Mouse (Mus musculus): ENCODE data around the gene Ndufs7. TPM values are rescaled to one million over a fixed set of nuclear protein-coding genes. Genes with fewer than 3 reads are reported as not detected.
A peak's percentile ranks its signal among the peaks of the same experiment; 100 is the strongest.

Gene Ndufs7
- polyA plus RNA-seq, 1 experiment = 314 TPM

GRCm38 (mm10) chr10:80227166-80227539 lies 21.8 kb upstream of the Ndufs7 start:
- Histone ChIP-seq H3K36me3 (ENCODE audit: control insufficient read depth, insufficient read depth, low read length) (peaks cover 21% of the 10 kb centered on the region), H3K27ac (ENCODE audit: insufficient read depth, low read length) (peak overlapping the region; percentile 72), H3K27me3 (ENCODE audit: control insufficient read depth, insufficient read depth, low read length) (no peaks in the 10 kb centered on the region), H3K4me1 (ENCODE audit: control insufficient read depth, insufficient read depth, insufficient read length) (no peaks in the 10 kb centered on the region; the same call in 1 of the 2 replicates), H3K4me3 (ENCODE audit: extremely low read depth, insufficient read depth, insufficient read length) (peak overlapping the region; percentile 77)
- no peak for DNase-seq (ENCODE audit: low read depth in 1 of 2, low spot score in 2 of 2)
- TF ChIP-seq POLR2A (IDR thresholded peaks at IDR 0.05; ENCODE audit: low read depth, low read length) = no peak
- no peak for TF ChIP-seq CTCF (IDR thresholded peaks at IDR 0.05; ENCODE audit: extremely low read depth, insufficient read depth, insufficient read length, insufficient replicate concordance)
- 5% methylated on average over 10 of the region's 10 CpGs for WGBS

DNA sequence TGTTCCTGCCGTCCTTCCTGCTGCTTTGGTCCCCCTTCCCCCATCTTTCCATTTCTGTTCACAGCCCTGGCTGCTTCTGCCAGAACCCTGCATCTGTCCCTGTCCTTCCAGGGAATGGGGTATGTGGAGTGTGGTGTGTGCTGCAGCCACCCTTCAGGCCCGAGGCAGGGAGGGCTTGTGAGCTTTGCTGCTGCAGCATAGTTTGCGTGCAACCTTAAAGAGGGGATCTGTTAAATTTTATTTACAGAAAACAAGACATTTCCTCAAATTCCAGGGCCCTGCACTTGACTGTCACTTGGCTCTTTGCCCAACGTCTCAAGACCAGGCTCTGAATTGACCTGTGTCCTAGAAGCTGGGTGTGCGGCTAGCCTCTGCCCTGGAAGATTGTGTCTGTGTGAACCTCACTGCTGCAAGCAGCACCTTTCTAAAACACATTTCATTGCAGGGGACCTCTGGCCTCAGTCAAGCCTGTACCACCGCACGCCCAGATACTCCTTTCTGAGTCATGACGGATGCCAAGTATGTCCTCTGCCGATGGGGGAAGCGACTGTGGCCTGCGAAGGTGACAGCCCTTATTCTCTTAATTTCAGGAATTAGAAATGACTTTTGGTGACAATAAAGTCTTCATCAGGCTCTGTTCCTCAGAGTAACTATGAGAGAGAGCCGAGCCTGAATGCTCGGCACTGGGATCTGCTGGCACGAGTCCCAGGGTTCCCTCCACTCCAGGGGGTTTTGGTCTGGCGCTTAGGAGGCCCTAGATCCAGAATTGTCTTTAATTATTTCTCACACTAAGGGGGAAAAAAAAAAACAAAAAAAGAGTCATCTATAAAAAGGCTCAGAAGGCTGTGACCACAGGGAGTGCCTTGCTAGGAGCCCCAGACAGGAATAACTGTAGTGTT lies 20.8 kb upstream of the Ndufs7 start:
- Histone ChIP-seq H3K4me1 (ENCODE audit: control insufficient read depth, insufficient read depth, insufficient read length) (no peaks in the 10 kb centered on the region; the same call in 1 of the 2 replicates), H3K36me3 (ENCODE audit: control insufficient read depth, insufficient read depth, low read length) (peaks cover 30% of the 10 kb centered on the region), H3K27ac (ENCODE audit: insufficient read depth, low read length) (no peak overlapping the region), H3K27me3 (ENCODE audit: control insufficient read depth, insufficient read depth, low read length) (no peaks in the 10 kb centered on the region), H3K4me3 (ENCODE audit: extremely low read depth, insufficient read depth, insufficient read length) (no peak overlapping the region)
- 87% methylated on average over 15 of the region's 15 CpGs for WGBS
- DNase-seq (ENCODE audit: low read depth in 1 of 2, low spot score in 2 of 2) = no peak
- TF ChIP-seq POLR2A (IDR thresholded peaks at IDR 0.05; ENCODE audit: low read depth, low read length) (no peak), CTCF (IDR thresholded peaks at IDR 0.05; ENCODE audit: extremely low read depth, insufficient read depth, insufficient read length, insufficient replicate concordance) (no peak)

DNA sequence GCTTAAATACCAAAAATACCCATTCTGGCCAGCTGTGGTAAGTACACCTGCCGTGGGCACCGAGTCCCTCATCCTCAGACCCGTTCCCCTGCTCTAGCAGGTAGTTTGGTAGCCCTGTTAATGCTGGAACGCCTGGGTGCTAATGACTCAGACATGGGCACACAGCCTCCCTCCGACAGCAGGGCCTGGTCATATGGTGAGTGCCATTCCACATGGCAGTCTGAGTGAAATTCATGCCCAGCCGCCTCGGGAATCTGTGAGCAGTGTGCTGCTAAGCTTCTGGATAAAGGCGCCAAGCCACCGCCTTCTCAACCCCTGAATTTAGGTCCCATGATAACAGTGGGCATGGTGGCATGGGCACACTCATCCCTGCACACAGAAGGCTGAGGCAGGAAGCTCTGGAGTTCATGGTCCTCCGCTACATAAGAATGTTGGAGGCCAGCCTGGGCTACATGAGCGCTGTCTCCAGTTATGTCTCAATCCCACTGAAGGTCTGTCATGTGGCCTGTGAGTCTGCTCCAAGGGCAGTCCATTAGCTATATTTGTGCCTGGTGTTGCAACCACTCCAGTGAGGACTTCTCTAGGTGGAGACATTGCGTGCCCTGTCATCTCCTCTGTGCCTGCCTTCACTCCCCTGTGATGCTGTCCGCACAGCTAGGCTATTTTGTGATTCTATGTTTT lies 12.6 kb upstream of the Ndufs7 start:
- no peak for TF ChIP-seq POLR2A (IDR thresholded peaks at IDR 0.05; ENCODE audit: low read depth, low read length)
- TF ChIP-seq CTCF (IDR thresholded peaks at IDR 0.05; ENCODE audit: extremely low read depth, insufficient read depth, insufficient read length, insufficient replicate concordance) = no peak
- Histone ChIP-seq H3K4me1 (ENCODE audit: control insufficient read depth, insufficient read depth, insufficient read length) (no peaks in the 10 kb centered on the region), H3K27me3 (ENCODE audit: control insufficient read depth, insufficient read depth, low read length) (no peaks in the 10 kb centered on the region), H3K4me3 (ENCODE audit: extremely low read depth, insufficient read depth, insufficient read length) (no peak overlapping the region), H3K27ac (ENCODE audit: insufficient read depth, low read length) (no peak overlapping the region), H3K36me3 (ENCODE audit: control insufficient read depth, insufficient read depth, low read length) (peaks cover 52% of the 10 kb centered on the region)
- WGBS = 94% methylated on average over 13 of the region's 13 CpGs
- no peak for DNase-seq (ENCODE audit: low read depth in 1 of 2, low spot score in 2 of 2)

DNA sequence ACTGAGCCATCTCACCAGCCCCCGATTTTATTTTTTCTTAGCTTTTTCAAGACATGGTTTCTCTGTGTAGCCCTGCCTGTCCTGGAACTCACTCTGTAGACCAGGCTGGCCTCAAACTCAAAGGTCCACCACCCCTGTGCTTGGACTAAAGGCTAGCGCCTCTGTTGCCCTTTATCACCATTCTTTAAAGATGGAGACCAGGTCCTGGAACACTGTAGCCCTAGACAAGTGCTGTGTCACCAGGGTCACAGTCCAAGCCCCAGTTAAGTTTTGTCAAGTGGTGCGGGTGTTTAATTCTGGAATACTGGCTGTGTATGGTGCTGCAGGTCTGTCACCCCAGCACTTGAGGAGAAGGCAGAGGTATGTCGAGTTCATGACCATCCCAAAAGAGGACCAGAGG lies 11.9 kb upstream of the Ndufs7 start:
- Histone ChIP-seq H3K27ac (ENCODE audit: insufficient read depth, low read length) (no peak overlapping the region), H3K4me1 (ENCODE audit: control insufficient read depth, insufficient read depth, insufficient read length) (no peaks in the 10 kb centered on the region), H3K36me3 (ENCODE audit: control insufficient read depth, insufficient read depth, low read length) (peaks cover 52% of the 10 kb centered on the region), H3K4me3 (ENCODE audit: extremely low read depth, insufficient read depth, insufficient read length) (no peak overlapping the region), H3K27me3 (ENCODE audit: control insufficient read depth, insufficient read depth, low read length) (no peaks in the 10 kb centered on the region)
- WGBS = 90% methylated on average over 4 of the region's 4 CpGs
- TF ChIP-seq CTCF (IDR thresholded peaks at IDR 0.05; ENCODE audit: extremely low read depth, insufficient read depth, insufficient read length, insufficient replicate concordance) (no peak), POLR2A (IDR thresholded peaks at IDR 0.05; ENCODE audit: low read depth, low read length) (no peak)
- no peak for DNase-seq (ENCODE audit: low read depth in 1 of 2, low spot score in 2 of 2)

DNA sequence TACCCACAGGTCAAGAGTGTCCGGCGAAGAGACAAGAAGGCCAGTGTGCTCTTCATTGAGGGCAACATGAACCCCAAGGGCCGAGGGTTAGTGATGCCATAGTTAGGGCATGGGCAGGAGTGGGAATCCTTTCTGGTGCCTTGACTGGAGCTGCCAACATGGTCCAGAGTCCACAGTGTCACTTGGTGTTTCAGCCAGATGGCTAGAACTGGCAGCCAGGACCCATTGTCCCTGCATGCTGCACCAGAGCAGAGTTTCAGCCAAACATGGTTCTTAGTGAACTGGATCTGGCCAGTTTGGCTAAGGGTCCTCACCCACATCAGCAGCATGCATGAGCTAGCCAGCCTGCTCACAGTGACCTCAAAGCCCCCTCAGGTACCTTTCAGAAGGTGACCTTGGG lies 10.6 kb upstream of the Ndufs7 start:
- Histone ChIP-seq H3K4me3 (ENCODE audit: extremely low read depth, insufficient read depth, insufficient read length) (no peak overlapping the region), H3K27ac (ENCODE audit: insufficient read depth, low read length) (no peak overlapping the region), H3K27me3 (ENCODE audit: control insufficient read depth, insufficient read depth, low read length) (no peaks in the 10 kb centered on the region), H3K4me1 (ENCODE audit: control insufficient read depth, insufficient read depth, insufficient read length) (no peaks in the 10 kb centered on the region), H3K36me3 (ENCODE audit: control insufficient read depth, insufficient read depth, low read length) (peaks cover 44% of the 10 kb centered on the region)
- no peak for DNase-seq (ENCODE audit: low read depth in 1 of 2, low spot score in 2 of 2)
- WGBS = 97% methylated on average over 3 of the region's 3 CpGs
- TF ChIP-seq CTCF (IDR thresholded peaks at IDR 0.05; ENCODE audit: extremely low read depth, insufficient read depth, insufficient read length, insufficient replicate concordance) (no peak), POLR2A (IDR thresholded peaks at IDR 0.05; ENCODE audit: low read depth, low read length) (no peak)

DNA sequence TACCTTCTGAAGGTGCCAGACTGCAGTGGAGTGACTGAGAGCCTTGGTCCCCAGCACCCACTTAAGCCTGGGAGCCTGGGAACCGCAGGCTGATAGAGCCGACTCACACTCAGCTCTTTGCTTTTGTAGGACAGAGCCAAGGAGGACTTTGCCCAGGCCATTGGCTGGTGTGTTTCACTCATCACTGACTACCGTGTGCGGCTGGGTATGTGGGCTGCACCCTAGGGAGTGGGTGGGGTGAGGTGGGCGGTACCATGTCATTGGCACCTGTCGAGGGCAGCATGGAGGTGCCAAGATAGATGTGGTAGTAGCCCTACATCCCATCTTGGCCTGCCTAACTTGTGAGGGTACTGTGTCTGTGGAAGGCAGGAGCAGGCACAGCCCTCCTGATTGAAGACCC lies 9.1 kb upstream of the Ndufs7 start:
- peaks cover 38% of the 10 kb centered on the region for H3K36me3 ChIP-seq (ENCODE audit: control insufficient read depth, insufficient read depth, low read length)
- no peak overlapping the region for H3K4me3 ChIP-seq (ENCODE audit: extremely low read depth, insufficient read depth, insufficient read length)
- no peak overlapping the region for H3K27ac ChIP-seq (ENCODE audit: insufficient read depth, low read length)
- no peaks in the 10 kb centered on the region for H3K4me1 ChIP-seq (ENCODE audit: control insufficient read depth, insufficient read depth, insufficient read length)
- DNase-seq (ENCODE audit: low read depth in 1 of 2, low spot score in 2 of 2) = no peak
- no peak for TF ChIP-seq POLR2A (IDR thresholded peaks at IDR 0.05; ENCODE audit: low read depth, low read length)
- no peak for TF ChIP-seq CTCF (IDR thresholded peaks at IDR 0.05; ENCODE audit: extremely low read depth, insufficient read depth, insufficient read length, insufficient replicate concordance)
- H3K27me3 ChIP-seq (ENCODE audit: control insufficient read depth, insufficient read depth, low read length) = no peaks in the 10 kb centered on the region
- WGBS = 87% methylated on average over 6 of the region's 6 CpGs

Measured in spleen, adult 2 months (tissue).